Mouse (Mus musculus) neural tube, embryonic 10.5 days (tissue): Measurements from ENCODE around the gene Olfr147.
"Not testable (repeated sequence)": the region's sequence is repeated elsewhere in the genome, so short reads cannot be mapped to it uniquely, and the experiment has no call there.

ENCODE experiments used
- DNase-seq: peaks from one replicate; pipeline ENCODE4 v3.0.0-alpha.2; 2017; ENCODE audit warnings: low spot score; ENCODE audit errors: extremely low spot score

The Olfr147 gene

DNA sequence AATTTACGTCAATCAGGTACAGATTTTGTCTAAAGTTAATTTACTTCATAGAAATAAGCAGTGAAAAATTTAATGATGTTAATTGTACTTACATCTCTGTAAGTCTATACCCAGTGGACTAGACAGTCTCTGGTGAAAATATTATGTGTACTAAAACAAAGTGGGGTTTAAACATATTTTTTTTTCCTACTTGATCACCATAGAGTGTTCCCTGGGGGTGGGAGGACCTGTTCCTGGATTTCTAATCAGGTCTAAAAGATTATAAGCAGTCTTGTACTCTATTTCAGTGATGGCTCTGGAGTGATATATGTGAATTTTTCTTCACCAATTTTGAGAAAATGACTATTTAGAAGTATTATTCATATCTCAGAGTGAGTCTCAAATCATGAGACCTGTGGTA lies at the start of gene Olfr147:
Gene Olfr147, plus strand, starts transcription at position 301 of the 400 bp plus-strand sequence.
- no peak for DNase-seq

DNA sequence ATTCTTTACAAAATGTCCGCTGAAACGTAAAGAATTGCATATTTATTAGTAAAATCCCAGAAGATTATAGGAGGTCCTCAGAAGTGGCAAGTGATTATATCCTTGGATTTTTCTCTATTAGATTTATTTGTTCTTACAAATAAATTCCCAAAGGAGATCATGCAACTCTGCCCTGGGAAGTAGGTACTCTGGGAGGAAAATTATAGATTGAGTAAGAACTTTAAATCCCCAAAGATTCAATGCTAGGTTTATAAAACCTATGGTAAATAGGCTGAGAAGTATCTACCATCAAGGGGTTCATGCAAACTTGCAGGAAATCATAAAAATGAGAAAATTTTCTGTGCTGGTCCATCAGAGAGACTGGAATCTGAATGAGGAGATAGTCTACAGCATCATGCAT lies 34.9 kb upstream of the Olfr147 start, which contains the start of gene Olfr250:
Gene Olfr250, plus strand, starts transcription at position 301 of the 400 bp plus-strand sequence.
- DNase-seq: no peak

DNA sequence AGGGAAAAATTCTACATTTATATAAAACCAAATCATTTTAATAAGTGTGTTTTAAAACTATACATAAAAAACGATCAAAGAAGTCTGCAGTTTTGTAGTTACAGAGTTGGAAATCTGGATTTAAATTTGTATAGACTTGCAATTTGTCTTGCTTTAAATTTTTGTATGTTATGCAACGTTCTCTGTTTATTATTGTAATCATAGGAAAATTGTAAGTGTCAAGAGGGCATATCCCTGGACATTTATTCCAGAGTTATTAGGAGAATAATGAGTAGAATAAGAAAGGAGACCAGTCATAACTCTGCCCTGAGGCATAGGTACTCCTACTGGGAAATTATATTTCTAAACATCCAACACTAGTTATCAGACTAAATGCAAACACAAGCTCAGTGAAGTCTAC lies 24.7 kb upstream of the Olfr147 start, which contains the start of gene Olfr251:
Gene Olfr251, plus strand, starts transcription at position 301 of the 400 bp plus-strand sequence.
- DNase-seq: no peak

DNA sequence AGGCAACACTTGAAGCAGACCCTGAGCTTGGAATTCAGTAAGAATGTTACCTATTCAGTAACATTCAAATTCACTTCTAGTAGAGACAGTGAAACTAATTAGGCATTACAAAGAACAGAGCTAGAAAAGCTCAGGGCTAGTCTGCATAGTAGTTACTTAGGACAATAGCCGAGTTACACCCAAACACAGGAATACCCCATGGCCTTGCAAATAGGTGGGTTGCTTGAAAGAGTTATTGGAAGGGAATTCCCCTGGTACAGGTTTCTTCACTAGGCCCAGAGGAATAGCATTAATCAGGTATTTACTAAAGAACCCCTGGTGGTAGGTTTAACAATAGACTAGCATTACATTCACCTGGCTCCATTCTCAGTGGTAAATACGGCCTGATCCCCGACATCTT lies 6.0 kb downstream of the Olfr147 start:
- not testable (repeated sequence) for DNase-seq

- DNase-seq: peak; percentile 19
These were observed 12.0 kb downstream of the Olfr147 start for GRCm38 (mm10) chr9:38413502-38413901.

GRCm38 (mm10) chr9:38423801-38424200 lies 22.3 kb downstream of the Olfr147 start:
- DNase-seq: no peak

- DNase-seq: no peak
These were observed 25.5 kb downstream of the Olfr147 start for GRCm38 (mm10) chr9:38427026-38427425.

DNA sequence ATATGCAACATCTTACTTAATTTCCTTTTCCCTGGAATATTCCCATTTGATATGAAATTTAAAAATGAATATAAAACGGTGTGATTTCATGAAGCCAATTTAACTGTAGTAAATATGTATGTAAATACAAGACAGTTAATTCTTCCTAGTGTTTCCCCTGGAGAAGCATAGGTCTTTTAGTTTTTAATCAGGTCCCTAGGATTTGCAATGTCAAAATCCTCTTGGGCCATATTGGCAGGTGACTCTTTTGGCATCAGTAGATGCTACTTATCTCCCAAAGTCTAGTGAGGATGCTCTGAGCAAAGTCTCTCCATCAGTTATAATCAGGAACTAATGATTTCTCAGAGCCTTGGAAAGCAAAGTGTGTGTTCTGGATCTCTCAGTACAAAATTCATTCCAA lies 27.7 kb downstream of the Olfr147 start, which contains the start of gene Olfr901:
Gene Olfr901, plus strand, starts transcription at position 301 of the 400 bp plus-strand sequence.
- no peak for DNase-seq

- DNase-seq: no peak
These were observed 45.9 kb downstream of the Olfr147 start, which contains the start of gene Olfr902 for GRCm38 (mm10) chr9:38447352-38447751. Gene Olfr902, plus strand, starts transcription at chr9:38447652.
